Mouse (Mus musculus): ENCODE data around the gene Srd5a3. TPM values are rescaled to one million over a fixed set of nuclear protein-coding genes. Genes with fewer than 3 reads are reported as not detected.

The Srd5a3 gene
- total and polyA plus RNA-seq, 2 experiments from 2014 or later = 23.7 to 26.9 TPM

DNA sequence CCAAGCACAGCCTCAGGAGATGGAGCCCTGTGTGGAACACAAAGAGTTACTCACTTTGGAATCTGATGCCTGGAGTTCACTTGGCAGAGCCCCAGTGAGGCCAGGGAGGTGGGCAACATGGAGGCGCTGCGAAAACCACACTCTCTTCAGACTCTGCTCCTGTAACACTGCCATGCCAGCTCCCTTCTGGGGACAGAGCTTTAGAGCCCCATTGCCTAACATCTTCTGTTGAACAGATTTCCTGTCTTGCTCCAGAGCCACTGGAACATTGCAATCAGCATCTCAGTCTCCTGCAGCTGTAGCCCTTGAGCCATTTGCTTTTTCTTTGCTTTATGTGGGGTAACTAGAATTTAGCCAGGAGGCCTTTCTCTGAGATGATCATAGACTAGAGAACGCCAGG is 42.3 kb downstream of the Srd5a3 start:
- H3K36me3 ChIP-seq (replicated peaks; ENCODE audit: control insufficient read depth, insufficient read depth, low read length) = no peaks in the 10 kb centered on the region
- H3K4me1 ChIP-seq (ENCODE audit: control insufficient read depth, insufficient read depth) = peaks cover 10% of the 10 kb centered on the region
- H3K9me3 ChIP-seq (replicated peaks; ENCODE audit: control insufficient read depth, low read length) = no peaks in the 10 kb centered on the region
- 39% methylated on average over 3 of the region's 3 CpGs for WGBS
- no peak overlapping the region for H3K27ac ChIP-seq (ENCODE audit: low read depth)
- no peak overlapping the region for H3K4me2 ChIP-seq (ENCODE audit: low read depth, low read length)
- no peak overlapping the region for H3K9ac ChIP-seq (replicated peaks; ENCODE audit: low read depth, low read length)
- DNase-seq (ENCODE audit: low spot score) (no peak), ATAC-seq (ENCODE audit: insufficient read depth, low read depth) (no peak)
- H3K27me3 ChIP-seq (ENCODE audit: control insufficient read depth, insufficient read depth, low read length) = no peaks in the 10 kb centered on the region
- no peak overlapping the region for H3K4me3 ChIP-seq (ENCODE audit: low read depth, low read length)
- TF ChIP-seq CTCF (IDR thresholded peaks at IDR 0.05; ENCODE audit: low read depth) (no peak), EP300 (IDR thresholded peaks at IDR 0.05; ENCODE audit: low read depth) (no peak)

DNA sequence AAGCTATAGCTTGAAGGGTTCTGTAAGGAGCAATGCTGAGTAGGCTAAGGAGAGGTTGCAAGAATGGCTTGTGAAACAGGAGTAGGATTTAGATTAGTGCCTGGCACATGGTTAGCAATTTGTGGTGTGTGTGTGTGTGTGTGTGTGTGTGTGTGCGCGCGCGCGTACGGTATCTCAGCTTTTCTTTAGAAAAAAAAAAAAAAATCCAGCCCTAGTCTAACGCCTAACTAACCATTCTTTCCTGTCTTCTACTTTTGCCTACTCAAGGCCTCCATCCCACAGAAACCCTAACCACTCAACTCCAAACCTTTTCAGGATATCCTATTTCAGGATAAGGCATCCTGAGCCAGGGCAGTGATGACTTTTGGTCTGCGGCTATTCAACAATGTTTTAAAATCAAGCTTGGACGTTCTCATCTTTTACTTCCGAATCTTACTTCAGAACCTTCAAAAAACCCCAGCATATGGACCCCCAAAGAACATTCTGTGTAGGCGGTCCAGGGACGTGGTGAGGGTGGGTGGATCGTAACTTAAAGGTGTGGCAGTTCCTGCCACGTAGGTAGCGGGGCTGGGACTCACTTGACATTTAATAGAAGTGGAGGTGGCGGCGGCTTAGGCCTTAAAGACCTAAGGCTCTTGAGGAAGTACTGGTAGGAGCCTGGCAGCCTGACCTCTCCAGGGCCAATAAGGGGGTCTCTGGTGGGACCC is 43.1 kb downstream of the Srd5a3 start:
- Histone ChIP-seq H3K27me3 (ENCODE audit: control insufficient read depth, insufficient read depth, low read length) (no peaks in the 10 kb centered on the region), H3K4me1 (ENCODE audit: control insufficient read depth, insufficient read depth) (peaks cover 18% of the 10 kb centered on the region), H3K36me3 (replicated peaks; ENCODE audit: control insufficient read depth, insufficient read depth, low read length) (no peaks in the 10 kb centered on the region), H3K9ac (replicated peaks; ENCODE audit: low read depth, low read length) (peak overlapping the region; percentile 75; the same call in 1 of the 2 replicates), H3K4me2 (ENCODE audit: low read depth, low read length) (peak overlapping the region; percentile 80), H3K27ac (ENCODE audit: low read depth) (peak overlapping the region; percentile 91), H3K9me3 (replicated peaks; ENCODE audit: control insufficient read depth, low read length) (no peaks in the 10 kb centered on the region), H3K4me3 (ENCODE audit: low read depth, low read length) (peak overlapping the region; percentile 66)
- DNase-seq (ENCODE audit: low spot score) = no peak
- ATAC-seq (ENCODE audit: insufficient read depth, low read depth) = no peak; the same call in 1 of the 2 replicates
- TF ChIP-seq CTCF (IDR thresholded peaks at IDR 0.05; ENCODE audit: low read depth) = no peak
- TF ChIP-seq EP300 (IDR thresholded peaks at IDR 0.05; ENCODE audit: low read depth) = no peak
- 34% methylated on average over 17 of the region's 17 CpGs for WGBS

GRCm38 (mm10) chr5:76183750-76184261 is 43.7 kb downstream of the Srd5a3 start, which contains the start of gene Tmem165:
Gene Tmem165 (plus strand): TSS chr5:76183880.
- peak within 1 kb of the TSS; percentile 80 for H3K4me2 ChIP-seq (ENCODE audit: low read depth, low read length)
- WGBS = under 1% methylated on average over 59 of the region's 62 CpGs

DNA sequence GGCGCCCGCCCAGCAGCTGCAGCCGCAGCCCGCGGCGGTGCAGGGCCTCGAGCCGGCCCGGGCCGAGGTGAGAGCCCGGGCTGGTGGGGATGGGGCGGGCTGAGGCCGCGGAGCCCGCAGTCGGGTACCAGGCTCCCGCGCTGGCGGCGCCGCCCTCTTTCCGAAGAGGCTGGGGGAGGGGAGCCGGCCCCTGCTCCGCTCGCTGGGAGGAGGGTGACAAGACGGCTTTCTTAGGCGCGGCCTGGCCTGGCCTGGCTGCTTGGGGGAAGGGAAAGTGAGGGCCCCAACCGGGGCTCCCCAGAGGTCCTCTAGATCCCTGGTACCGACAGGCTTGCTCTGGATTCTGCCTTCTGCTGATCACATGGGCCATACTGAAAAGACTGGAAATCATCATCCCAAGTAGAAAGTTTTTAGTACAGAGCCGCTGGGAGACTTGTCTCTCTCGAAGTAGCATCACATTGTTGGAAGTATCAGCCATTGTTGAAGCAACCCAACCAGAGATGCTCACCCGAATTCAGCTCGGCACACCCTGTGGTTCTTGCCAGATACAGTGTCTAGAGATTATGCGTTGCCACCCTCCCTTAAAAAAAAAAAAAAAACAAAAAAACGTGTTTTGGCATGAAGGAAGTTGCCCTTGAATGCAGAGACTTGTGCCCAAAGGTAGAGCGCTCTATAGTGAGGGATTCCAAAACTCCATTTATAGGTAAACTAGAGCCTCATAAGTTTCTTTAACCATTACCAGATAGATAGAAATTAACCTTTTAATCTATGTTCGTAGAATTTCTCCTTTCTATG is 44.4 kb downstream of the Srd5a3 start:
- Histone ChIP-seq H3K4me3 (ENCODE audit: low read depth, low read length) (peak overlapping the region; percentile 66), H3K4me2 (ENCODE audit: low read depth, low read length) (peak overlapping the region; percentile 80), H3K36me3 (replicated peaks; ENCODE audit: control insufficient read depth, insufficient read depth, low read length) (no peaks in the 10 kb centered on the region), H3K27me3 (ENCODE audit: control insufficient read depth, insufficient read depth, low read length) (no peaks in the 10 kb centered on the region), H3K4me1 (ENCODE audit: control insufficient read depth, insufficient read depth) (peaks cover 18% of the 10 kb centered on the region), H3K27ac (ENCODE audit: low read depth) (peak overlapping the region; percentile 91), H3K9ac (replicated peaks; ENCODE audit: low read depth, low read length) (peak overlapping the region; percentile 75), H3K9me3 (replicated peaks; ENCODE audit: control insufficient read depth, low read length) (no peaks in the 10 kb centered on the region)
- peak; percentile 86 for ATAC-seq (ENCODE audit: insufficient read depth, low read depth)
- peak; percentile 74 for DNase-seq (ENCODE audit: low spot score)
- WGBS = 3% methylated on average over 38 of the region's 38 CpGs
- no peak for TF ChIP-seq EP300 (IDR thresholded peaks at IDR 0.05; ENCODE audit: low read depth)
- no peak for TF ChIP-seq CTCF (IDR thresholded peaks at IDR 0.05; ENCODE audit: low read depth)

More at GRCm38 (mm10) chr5:76183750-76184261, 43.7 kb downstream of the Srd5a3 start, which contains the start of gene Tmem165:
- H3K9ac ChIP-seq (replicated peaks; ENCODE audit: low read depth, low read length) = peak within 1 kb of the TSS; percentile 75
- H3K27ac ChIP-seq (ENCODE audit: low read depth) = peak within 1 kb of the TSS; percentile 91
- no peak for TF ChIP-seq EP300 (IDR thresholded peaks at IDR 0.05; ENCODE audit: low read depth)
- TF ChIP-seq CTCF (IDR thresholded peaks at IDR 0.05; ENCODE audit: low read depth) = no peak
- H3K9me3 ChIP-seq (replicated peaks; ENCODE audit: control insufficient read depth, low read length) = no peaks in the 10 kb centered on the region
- no peaks in the 10 kb centered on the region for H3K27me3 ChIP-seq (ENCODE audit: control insufficient read depth, insufficient read depth, low read length)
- H3K36me3 ChIP-seq (replicated peaks; ENCODE audit: control insufficient read depth, insufficient read depth, low read length) = no peaks in the 10 kb centered on the region
- ATAC-seq (ENCODE audit: insufficient read depth, low read depth) (peak; percentile 95), DNase-seq (ENCODE audit: low spot score) (peak; percentile 89)
- peak within 1 kb of the TSS; percentile 66 for H3K4me3 ChIP-seq (ENCODE audit: low read depth, low read length)
- H3K4me1 ChIP-seq (ENCODE audit: control insufficient read depth, insufficient read depth) = peaks cover 18% of the 10 kb centered on the region

GRCm38 (mm10) chr5:76187885-76188284 is 47.8 kb downstream of the Srd5a3 start:
- DNase-seq (ENCODE audit: low spot score) (no peak), ATAC-seq (ENCODE audit: insufficient read depth, low read depth) (no peak)
- Histone ChIP-seq H3K9me3 (replicated peaks; ENCODE audit: control insufficient read depth, low read length) (no peaks in the 10 kb centered on the region), H3K9ac (replicated peaks; ENCODE audit: low read depth, low read length) (no peak overlapping the region), H3K4me3 (ENCODE audit: low read depth, low read length) (no peak overlapping the region), H3K4me1 (ENCODE audit: control insufficient read depth, insufficient read depth) (peaks cover 25% of the 10 kb centered on the region), H3K27ac (ENCODE audit: low read depth) (no peak overlapping the region), H3K36me3 (replicated peaks; ENCODE audit: control insufficient read depth, insufficient read depth, low read length) (no peaks in the 10 kb centered on the region), H3K27me3 (ENCODE audit: control insufficient read depth, insufficient read depth, low read length) (no peaks in the 10 kb centered on the region), H3K4me2 (ENCODE audit: low read depth, low read length) (peak overlapping the region; percentile 8; the same call in 1 of the 2 replicates)
- WGBS = 18% methylated on average over 5 of the region's 5 CpGs
- TF ChIP-seq CTCF (IDR thresholded peaks at IDR 0.05; ENCODE audit: low read depth) (no peak), EP300 (IDR thresholded peaks at IDR 0.05; ENCODE audit: low read depth) (no peak)

All from heart, postnatal 0 days (tissue).